Comparison of ENCODE assay signal across 8 mouse cellular contexts in the genomic region with DNA sequence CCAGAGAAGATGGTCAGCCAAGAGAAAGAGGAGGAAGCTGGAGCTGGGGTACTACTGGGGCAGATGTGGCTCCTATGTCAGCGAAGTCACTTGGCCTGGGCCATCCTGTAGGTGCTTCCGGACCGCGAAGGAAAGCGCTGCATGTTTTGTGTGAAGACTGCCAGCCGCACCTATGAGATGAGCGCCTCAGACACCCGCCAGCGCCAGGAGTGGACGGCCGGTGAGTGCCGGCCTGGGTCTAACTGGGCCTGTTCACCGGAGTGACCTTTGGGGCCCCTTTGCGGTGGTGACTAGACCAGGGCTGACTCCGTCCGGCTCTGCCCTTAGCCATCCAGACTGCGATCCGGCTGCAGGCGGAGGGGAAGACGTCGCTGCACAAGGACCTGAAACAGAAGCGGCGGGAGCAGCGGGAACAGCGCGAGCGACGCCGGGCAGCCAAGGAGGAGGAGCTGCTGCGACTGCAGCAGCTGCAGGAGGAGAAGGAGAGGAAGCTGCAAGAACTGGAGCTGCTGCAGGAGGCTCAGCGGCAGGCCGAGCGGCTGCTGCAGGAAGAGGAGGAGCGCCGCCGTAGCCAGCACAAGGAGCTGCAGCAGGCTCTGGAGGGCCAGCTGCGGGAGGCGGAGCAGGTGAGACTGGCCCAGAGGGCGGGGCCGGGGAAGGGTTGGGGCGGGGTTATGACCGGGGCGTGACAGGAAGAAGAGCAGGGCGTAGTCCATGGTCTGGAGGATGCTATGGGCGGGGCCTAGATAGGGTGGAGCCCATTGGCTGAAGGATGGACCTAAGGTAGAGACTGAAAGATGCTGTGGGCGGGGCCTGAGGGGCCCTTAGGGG. TPM values are rescaled to one million over a fixed set of nuclear protein-coding genes. Genes with fewer than 3 reads are reported as not detected.
DNase-seq lines count a peak whose midpoint lies in the region; ATAC-seq lines count a peak whose summit lies in the region.

No protein-coding gene starts in this region.

- no peaks in the 10 kb centered on the region for H3K36me3 ChIP-seq in hindbrain, embryonic 13.5 days

- H3K4me2 ChIP-seq in hindbrain, embryonic 13.5 days, result peak overlapping the region; percentile 88

- H3K9ac ChIP-seq in hindbrain, embryonic 13.5 days, result peak overlapping the region; percentile 88

- H3K9me3 ChIP-seq in hindbrain, embryonic 13.5 days, result no peaks in the 10 kb centered on the region

- WGBS in hindbrain, embryonic 13.5 days, result under 1% methylated on average over 45 of the region's 46 CpGs

- peak overlapping the region; percentile 91 for H3K27ac ChIP-seq in hindbrain, embryonic 13.5 days

- H3K4me3 ChIP-seq in hindbrain, embryonic 13.5 days, result peak overlapping the region; percentile 56

- H3K4me1 ChIP-seq in hindbrain, embryonic 13.5 days (replicated peaks), result peaks cover 22% of the 10 kb centered on the region

- ATAC-seq in hindbrain, embryonic 13.5 days (ENCODE audit: low FRiP score), result peak; percentile 78

- H3K27me3 ChIP-seq in hindbrain, embryonic 13.5 days, result no peaks in the 10 kb centered on the region

- DNase-seq in T-cell, adult 2 months (ENCODE audit: low spot score), result peak; percentile 92
- peak; percentile 93 to 97 for DNase-seq in cerebellum, postnatal 25 days
- DNase-seq in frontal cortex, postnatal 14 days (ENCODE audit: low spot score in 2 of 2), result peak; percentile 72 to 73
- peak; percentile 85 for DNase-seq in left cerebral cortex, adult 11 months (ENCODE audit: low spot score)
- DNase-seq in lung, postnatal 36 days, result peak; percentile 96
- DNase-seq in retina, embryonic 14.5 days (ENCODE audit: low spot score), result peak; percentile 90
- DNase-seq in thymus, postnatal 36 days, result peak; percentile 94 to 96

RNA-seq across cellular contexts. Expression of gene Ppard, which starts 8.7 kb away (rescaled TPM):
- polyA plus RNA-seq in hindbrain, embryonic 13.5 days (2015; fragmentation: Nextera tagmentation; extraction: Ambion mirVana), result 1.5 and 2.1 TPM in 2 replicates

RNA-seq across cellular contexts. Expression of gene Def6, which starts 16.2 kb away (rescaled TPM):
- 5.8 and 6.6 TPM in 2 replicates for polyA plus RNA-seq in hindbrain, embryonic 13.5 days (2015; fragmentation: Nextera tagmentation; extraction: Ambion mirVana)

RNA-seq across cellular contexts. Expression of gene Zfp523, which starts 46.8 kb away (rescaled TPM):
- 40.2 and 41.6 TPM in 2 replicates for polyA plus RNA-seq in hindbrain, embryonic 13.5 days (2015; fragmentation: Nextera tagmentation; extraction: Ambion mirVana)

Comparison
In these comparisons a context has a peak if more than half of its experiments do, and no peak if none do; other contexts are left out.
1. Peak in every context shown above with its lines: DNase-seq, ATAC-seq, H3K4me3 ChIP-seq and H3K27ac ChIP-seq.